Mouse (Mus musculus) heart, adult 9 months (tissue): ENCODE measurements around the gene Id1.
A peak's percentile ranks its signal among the peaks of the same experiment; 100 is the strongest.

ENCODE experiments used
- DNase-seq, 2 experiments: peaks; one replicate each; pipeline ENCODE4 v3.0.0; 2022; ENCODE audit warnings: low spot score in 2 of 2

The Id1 gene

DNA sequence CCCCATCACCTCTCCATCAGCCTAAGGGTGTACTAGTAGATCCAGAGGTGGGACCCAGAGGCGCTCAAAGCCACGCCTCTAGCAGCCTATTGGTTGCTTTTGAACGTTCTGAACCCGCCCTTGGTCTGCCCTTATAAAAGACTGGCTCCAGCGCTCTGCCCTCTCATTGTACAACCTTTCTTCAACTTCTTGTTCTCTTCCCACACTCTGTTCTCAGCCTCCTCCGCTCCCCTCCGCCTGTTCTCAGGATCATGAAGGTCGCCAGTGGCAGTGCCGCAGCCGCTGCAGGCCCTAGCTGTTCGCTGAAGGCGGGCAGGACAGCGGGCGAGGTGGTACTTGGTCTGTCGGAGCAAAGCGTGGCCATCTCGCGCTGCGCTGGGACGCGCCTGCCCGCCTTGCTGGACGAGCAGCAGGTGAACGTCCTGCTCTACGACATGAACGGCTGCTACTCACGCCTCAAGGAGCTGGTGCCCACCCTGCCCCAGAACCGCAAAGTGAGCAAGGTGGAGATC lies at the start of gene Id1:
Id1 (plus strand) TSS at position 162 of the 512 bp plus-strand sequence.
- DNase-seq, result peak; percentile 93 to 94

DNA sequence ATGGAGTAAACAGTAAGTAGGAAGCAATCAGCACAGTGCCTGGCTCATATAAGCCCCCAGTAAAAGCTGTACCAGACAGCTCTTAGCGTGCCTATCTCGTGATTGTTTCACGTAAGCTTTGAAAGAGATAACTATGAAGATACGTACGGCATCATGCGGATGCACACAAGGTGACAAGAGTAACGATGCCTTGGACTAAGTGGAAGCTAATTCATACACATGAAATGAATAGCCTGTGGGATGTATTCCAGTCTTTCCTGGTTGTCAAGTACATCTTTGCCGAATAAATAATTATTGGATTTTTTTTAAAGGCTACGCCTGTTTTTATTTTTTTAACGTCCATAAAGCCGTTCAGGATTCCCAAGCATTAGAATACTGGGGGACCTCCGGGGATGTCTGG lies 49.7 kb upstream of the Id1 start:
- no peak for DNase-seq

DNA sequence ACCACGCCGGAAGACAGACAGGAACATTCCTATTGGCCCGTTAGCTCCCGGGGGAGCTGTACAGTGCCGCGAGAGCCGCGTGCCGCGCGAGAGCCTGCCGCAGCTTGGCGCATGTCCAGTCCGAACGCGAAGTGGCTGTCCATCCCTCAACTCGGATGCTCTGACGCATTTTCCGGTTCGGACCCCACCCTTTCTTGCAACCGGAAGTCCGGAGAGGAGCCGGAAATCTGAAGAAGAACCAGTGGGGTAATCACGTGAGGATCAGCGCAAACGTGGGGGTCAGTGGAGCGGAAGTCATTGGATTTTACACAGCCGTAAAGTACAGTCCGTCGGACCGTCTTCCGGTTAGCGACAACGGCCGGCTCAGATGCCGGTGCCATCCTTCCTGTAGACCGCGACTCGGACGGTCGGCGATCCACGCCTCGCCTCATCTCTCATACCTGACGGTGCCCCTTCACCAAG lies 49.2 kb upstream of the Id1 start, which contains the start of gene Mcts2:
Mcts2 (plus strand) TSS at position 230 of the 462 bp plus-strand sequence.
- peak; percentile 92 to 97 for DNase-seq

DNA sequence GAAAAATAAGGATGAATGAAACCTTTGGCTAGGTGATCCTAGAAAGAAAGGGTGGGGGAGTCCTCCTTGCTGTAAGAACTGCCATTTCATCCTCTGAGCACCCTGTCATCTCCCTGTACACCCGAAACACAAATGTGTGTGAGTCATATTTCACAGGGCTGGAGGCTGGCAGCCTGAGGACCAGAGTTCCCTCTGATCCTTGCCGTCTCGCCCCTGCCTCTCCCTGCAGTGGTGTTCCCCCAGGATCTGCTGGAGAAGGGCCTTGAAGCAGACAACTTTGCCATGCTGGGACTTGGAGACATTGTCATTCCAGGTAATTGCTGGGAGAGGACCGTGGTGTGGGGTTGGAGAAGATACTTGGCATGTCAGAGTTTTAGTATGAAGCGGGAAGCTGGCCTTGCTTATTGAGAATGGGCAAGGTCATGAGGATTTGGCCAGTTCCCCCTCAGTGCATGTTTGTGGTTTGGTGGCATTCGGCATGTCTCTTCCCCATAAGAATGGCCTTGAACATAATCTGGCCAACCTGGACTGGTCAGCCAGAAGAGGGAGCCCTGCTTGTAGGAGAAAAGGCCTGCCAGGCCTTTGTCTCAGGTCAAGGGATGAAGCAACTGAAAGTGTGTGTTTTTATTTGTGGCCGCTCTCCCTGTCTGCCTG lies 44.4 kb upstream of the Id1 start:
- no peak for DNase-seq

DNA sequence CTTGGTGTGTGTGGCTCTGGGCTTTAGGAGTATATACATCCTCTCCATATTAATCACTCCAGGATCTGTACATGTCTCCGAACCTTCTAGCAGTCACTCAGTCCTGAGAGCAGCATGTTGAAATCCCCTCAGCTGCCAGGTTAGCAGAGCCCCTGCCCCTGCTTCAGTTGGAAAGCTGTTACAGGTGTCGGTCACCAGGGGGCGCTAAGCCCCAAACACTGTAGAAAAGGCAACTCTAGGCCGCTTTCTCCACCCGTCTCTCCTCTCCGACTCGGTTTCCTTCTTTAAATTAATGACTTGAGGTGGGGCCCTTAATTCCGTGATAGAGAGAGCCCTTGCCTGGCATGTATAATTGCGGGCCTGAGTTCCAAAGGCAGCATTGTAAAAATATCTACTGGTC lies 42.8 kb upstream of the Id1 start:
- DNase-seq, result peak in 1 of 2 experiments; percentile 65

DNA sequence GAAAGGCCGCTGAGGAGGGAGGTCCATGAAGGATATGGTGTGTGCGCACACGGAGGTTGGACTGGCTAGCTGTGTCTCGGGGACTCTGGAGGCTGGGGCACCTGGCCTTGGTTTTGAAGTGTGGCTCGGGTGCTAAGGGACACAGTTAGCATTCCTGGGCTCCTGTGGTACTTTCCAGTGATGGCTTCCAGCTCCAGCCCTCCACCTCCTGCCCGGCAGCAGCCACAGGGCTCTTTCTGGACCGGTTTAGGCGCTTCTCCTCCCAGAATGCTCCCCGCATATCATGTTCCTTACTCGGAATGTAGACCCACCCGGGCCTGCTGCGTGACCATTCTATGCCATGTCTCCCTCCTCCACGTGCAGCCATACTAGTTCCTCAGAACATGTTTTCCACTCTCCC lies 42.3 kb upstream of the Id1 start:
- DNase-seq, result no peak

DNA sequence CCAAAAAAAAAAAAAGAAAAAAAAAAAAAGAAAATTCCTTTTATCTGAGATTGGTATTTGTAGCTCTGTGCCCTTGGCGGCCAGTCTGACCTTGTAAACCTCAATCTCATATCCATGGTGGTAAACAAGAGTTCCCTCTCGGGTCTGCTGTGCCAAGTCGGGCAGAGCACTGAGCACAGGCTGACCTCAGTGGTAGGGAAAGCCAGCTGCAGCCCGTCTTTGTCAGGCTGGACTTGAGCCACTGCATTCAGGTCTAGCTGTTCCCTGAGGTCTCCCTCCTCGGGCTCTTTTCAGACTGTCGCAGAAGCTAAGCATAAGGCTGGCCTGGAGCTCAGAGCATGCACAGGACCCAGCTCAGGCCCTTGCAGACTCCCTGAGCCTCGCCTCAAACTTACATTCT lies 41.3 kb upstream of the Id1 start:
- no peak for DNase-seq

DNA sequence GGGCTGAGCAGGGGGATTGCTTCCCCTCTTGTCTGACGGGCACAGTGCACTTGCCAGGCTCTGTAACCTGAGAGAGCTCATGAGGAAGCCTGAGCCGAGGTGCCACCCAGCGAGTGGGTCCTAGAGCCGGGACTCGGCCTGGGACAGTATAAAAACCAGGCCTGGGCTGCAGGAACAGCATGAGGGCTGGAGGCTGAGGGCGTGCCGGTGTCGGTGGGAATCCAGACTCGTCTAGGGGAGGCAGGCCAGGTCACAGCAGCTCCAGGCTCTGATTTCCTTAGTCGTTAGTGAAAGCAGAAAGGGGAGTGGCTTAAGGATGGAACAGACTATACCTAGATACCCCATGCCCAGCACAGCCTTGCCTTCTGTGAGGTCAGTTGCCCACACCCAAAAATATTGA lies 40.0 kb upstream of the Id1 start:
- no peak for DNase-seq

DNA sequence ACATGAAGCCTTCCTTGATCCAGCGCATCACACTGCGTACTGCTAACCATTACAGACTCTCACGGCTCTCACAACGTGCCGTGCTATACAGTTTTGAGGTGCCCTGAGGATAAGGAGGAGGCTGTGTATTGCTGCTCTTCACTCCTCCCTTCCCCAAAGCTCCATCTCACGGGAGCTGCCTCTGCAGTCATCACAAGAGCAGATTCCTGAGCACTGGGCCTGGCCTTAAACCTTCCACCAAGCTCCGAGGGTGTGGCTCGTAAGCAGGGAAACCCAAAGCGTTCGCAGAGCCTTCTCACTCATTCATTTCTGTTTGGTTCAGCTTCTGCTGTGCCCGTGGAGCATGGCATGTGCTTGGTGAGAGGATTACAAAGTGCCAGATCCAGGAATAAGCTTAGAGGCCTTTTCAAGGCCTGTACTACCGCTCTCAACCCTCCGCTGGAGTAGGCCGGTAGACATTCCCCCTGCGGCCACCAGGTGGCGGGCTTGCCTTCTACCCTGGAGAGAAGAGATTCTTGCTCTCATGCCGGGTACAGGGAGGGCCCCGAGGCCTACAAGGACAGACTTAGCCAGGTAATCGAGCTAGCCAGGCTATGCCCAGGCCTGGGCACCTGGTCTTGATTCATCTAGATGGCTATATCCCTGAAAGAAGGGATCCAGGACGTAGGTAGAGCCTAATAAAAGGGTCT lies 39.4 kb upstream of the Id1 start:
- DNase-seq, result peak; percentile 79 to 91

DNA sequence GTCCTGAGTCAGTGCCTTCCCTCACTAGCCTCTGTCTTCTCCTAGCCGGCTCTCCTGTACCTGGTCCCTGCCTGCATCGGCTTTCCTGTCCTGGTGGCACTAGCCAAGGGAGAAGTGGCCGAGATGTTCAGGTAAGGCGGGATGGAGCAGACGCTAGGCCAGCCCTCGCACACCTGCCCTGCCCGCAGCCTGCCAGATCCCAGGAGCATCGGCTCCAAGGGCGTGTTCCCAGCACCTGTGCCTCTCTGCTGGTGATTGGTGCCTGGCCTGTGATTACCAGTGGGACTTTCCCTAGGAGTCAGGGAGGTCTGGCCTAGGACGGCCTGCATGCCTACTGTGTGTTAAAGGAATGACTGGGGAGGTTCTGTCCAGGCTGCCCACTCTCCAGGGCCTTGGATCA lies 35.9 kb upstream of the Id1 start:
- DNase-seq, result no peak

DNA sequence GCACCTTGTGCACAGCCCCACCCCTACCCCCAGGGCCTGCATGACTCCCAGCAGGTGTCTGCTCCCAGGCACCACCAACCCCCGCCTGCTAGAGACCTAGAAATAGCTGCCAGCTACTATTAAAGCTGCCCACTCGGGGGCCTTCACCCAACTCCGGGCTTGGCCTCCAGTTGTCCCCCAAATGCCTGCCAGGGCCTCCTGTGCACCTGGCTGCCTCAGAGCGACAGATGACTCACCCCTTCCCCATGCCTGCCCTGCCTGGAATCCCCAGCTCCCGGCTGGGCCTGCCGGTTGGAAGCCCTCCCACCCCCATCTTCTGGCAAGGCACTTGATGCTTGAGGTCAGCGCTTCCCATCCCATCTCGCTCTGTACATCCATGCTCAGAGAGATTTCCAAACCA lies 35.3 kb upstream of the Id1 start:
- DNase-seq, result no peak

DNA sequence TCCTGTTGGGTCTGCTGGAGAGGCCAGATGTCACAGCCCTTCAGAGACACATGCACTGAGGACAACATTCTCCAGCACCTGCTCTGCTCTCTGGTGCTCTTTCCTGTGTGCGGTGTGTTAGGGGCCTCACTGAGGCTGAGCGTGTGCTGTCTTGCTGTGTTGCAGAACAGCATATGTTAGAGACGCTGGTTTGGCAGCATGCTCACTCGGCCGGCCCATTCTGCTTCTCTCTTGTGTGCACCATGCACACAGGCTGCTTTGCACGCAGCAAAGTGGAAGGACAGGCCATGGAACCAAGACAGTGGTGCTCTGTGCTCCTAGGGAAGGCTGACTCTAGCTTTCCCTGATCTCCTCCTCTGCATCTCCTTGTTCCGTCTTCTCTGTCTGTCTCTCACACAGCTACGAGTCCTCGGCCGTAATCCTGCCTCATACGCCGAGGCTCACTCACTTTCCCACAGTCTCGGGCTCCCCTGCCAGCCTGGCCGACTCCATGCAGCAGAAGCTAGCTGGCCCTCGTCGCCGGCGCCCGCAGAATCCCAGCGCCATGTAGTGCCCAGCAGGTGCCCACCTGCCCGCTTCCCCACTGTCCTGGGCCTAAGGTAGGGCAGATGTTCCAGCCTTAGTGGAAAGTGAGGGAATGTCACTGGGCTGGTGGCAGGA lies 32.3 kb upstream of the Id1 start:
- DNase-seq, result no peak

DNA sequence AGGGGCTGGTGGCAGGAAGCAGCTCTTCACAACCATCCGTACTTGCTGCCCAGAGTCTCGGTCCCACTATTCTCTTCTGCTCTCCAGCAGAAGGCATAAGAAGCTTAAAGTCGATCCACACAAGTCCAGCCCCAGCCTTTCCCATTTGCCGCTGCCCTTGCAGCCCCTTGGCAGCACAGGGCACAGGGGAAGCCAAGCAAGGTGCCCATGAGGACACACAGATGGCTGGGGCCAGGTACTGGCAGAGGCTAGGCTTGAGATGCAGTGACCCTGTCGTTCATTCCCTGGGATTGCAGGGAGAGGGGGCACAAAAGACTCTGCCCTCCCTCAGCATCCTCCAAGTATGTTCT lies 31.8 kb upstream of the Id1 start:
- DNase-seq, result no peak

DNA sequence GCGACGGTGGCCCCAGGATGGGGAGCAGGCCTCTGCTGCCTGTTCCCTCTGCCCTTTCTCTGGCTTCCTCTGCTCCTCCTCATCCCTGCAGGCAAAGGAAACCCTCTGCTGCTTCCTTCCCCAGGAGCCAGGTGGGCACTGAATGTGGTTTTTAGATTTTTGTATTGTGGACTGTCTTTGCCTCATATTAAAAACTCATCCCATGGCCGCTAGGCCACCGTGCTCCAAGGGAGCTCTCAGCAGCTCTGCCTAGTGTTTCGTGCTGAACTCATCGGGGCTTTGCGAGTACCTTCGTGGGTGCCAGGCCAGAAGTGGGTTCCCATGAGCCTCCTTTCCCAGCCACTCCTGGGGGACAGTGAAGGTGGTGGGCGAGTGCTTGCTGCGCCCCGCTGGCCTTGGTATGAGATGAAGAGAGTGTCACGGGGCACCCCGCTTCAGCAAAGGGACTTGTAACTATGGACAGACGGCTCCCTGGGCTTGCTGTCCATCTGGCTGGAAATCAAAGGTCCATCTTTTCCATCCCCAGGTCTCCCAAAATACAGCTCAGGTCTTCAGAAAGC lies 31.2 kb upstream of the Id1 start:
- no peak for DNase-seq

DNA sequence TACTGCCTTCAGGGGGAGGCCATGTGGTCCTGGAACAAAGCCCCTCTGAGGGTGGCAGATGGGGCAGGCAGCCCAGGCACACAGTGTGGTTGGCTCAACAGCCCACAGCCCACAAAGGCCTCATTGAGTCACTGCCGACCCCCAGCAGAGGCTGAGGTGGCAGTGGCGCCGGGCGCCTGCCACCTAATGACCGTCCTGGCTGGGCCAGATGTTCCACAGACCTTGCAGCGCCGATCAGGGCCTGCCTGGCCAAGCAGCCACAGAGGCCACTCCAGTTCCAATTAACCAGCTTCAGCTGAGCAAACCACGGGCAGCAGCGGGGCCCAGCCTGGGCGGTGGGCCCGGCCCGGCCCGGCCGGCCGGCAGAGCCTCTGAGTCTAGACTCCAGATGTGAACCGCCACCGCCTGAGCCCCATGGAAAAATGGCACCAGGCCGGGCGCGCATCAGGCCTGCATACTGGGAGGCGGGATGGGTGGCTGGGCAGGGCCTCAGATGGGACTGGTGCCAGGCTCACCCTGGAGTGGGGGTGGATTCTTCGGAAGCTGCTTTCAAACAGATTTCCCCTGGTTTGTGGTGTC lies 30.0 kb upstream of the Id1 start:
- peak; percentile 69 to 71 for DNase-seq

DNA sequence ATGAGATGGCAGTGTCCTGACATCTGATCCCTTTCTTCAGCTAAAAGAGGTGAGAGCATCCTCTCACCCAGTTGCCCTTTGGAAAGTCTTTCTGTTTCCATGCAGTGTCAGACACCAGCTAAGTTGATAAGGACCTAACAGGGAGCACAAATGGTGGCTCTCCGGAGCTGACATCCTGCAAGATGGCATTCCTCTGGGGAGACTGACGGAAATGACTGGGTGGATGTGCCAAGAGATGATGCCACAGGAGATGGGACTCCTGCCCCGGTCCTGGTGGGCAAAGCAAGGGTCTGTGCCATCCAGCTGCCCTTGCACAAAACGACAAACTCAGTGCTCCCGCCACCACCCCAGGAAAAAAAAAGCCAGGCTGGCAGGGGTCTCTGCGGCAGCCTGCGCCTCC lies 28.9 kb upstream of the Id1 start:
- DNase-seq, result no peak

DNA sequence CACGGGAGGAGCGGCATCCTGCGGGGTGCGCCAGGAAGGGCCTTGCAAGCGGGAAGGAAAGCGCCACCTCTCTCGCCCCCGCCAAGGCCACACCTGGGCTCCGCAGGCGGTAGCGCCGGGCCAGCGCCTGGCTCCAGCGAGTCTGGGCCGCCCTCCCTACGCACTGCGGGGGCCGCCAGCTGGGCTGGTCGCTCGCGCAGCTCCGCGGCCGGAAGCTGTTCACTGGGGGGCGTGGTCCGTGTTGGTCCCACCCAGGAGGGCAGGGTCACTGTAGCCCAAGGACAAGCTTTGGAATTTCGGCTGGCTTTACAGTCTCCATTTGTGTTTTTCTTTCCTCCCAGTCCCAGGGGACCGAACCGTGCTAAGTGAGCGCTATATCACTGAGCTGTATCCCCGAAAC lies 28.4 kb upstream of the Id1 start:
- peak; percentile 96 to 97 for DNase-seq

DNA sequence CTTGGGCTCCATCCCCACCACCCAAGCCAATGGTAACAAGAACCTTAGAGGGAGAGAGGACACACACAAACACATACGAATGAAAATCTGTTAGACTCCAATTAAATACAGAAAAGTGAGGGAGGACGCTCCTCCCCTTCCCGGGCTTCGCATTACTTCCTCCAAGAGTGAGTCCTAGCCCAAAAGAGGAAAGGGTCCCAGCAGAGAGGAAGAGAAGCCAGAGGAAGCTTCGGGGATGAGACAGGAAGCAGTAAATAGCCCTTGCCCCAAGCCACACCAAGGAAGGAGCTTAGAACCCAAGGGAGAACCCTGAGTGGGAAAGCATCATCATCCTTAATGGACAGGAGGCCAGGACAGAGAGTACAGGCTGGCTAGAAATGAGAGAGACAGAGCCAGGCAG lies 27.0 kb upstream of the Id1 start:
- DNase-seq, result no peak

DNA sequence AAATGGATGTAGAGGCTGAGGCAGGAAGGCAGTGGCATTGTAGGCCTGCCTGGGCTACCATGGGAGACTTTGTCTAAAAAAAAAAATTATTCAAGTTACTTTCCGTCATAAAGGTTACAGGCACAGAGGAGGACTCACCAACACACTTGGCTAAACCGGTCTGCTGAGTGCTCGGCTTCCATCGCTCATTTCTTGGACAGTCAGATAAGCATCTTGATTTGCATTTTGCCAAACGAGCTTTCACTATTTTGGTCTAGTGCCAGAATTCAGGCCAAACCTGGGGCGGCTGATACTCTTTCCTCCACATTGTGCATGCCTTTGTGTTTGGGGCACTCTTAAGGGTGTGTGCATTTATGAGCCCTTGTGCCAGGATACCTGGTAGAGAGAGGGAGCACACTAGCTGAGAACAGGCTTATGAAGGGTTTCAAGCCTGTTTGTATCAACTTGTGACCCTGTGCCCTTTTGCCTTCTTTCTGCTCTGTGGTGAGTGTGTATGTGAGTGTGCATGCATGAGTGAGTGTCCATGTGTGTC lies 19.7 kb upstream of the Id1 start:
- no peak for DNase-seq

DNA sequence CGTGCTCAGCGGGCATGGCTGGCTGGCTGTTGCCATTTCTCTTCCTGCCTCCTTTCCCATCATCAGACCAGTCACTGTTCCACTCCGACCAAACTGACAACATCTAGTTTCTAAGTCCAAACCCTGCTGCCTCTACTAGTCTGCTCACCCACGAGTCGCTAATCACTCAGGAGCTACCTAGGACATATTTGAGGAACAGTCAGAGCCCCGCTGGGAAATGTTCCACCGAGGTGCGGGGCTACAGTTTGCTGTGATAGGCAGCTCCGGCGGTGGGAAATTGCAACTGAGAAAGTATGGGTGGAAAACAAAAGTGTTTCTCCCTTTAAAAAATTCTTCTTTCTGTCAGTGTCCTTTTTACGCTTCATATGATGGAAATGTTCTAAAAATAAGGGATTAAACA lies 18.4 kb upstream of the Id1 start:
- no peak for DNase-seq

DNA sequence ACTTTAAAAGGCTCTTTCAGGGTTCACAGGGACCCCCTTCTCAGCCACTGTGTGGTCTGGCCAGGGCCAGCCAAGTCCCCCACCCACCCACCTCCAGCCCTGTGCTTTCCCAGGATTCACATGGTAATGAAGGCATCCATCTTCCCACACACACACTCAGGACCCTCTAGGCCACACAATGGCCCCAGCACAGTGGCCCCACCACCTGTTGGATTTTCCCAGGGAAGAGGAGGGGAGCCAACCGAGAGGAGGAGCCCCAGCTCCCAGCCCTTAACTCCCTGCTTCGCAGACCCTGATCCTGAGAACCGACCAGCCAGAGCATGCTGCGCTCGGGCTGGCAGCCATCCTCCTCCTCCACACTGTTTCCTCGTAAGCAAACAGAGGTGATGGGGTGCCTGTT lies 18.0 kb upstream of the Id1 start:
- no peak for DNase-seq
